10 mouse cellular contexts compared by ENCODE assay signal in genomic region chr6:88849270-88849669, GRCm38 (mm10). TPM values are rescaled to one million over a fixed set of nuclear protein-coding genes. Genes with fewer than 3 reads are reported as not detected.
A peak's percentile ranks its signal among the peaks of the same experiment; 100 is the strongest.
DNase-seq lines count a peak whose midpoint lies in the region; ATAC-seq and TF ChIP-seq lines count a peak whose summit lies in the region.
"Had no signal": no experiment of that assay in that cellular context is flagged by ENCODE, and none has a peak within 500 bp of the region (broad histone marks: within the 10 kb centered on the region; RNA-seq: fewer than 3 reads in every experiment).

No protein-coding gene starts in this region.

- 47% methylated on average over 4 of the region's 4 CpGs for whole genome bisulfite sequencing in forebrain, embryonic 11.5 days
- WGBS in forebrain, embryonic 13.5 days, result 52% methylated on average over 4 of the region's 4 CpGs
- 48% methylated on average over 4 of the region's 4 CpGs for WGBS in midbrain, embryonic 11.5 days
- 40% methylated on average over 4 of the region's 4 CpGs for WGBS in midbrain, embryonic 14.5 days
- 42% methylated on average over 4 of the region's 4 CpGs for WGBS in small intestine, adult 2 months

- no peak overlapping the region for H3K9ac ChIP-seq in forebrain, embryonic 11.5 days (ENCODE audit: low read length)
- no peak overlapping the region for H3K9ac ChIP-seq in forebrain, embryonic 13.5 days
- H3K9ac ChIP-seq in midbrain, embryonic 11.5 days (ENCODE audit: low read length), result no peak overlapping the region
- no peak overlapping the region for H3K9ac ChIP-seq in midbrain, embryonic 14.5 days (replicated peaks; ENCODE audit: low read length)

- no peak for DNase-seq in forebrain, embryonic 11.5 days (ENCODE audit: low spot score)
- DNase-seq in midbrain, embryonic 11.5 days (ENCODE audit: low spot score, missing footprints), result no peak
- no peak for DNase-seq in midbrain, embryonic 14.5 days
- no peak for DNase-seq in right cerebral cortex, postnatal 14 days
- no peak for DNase-seq in gastrocnemius, postnatal 36 days
- DNase-seq: gastrocnemius, postnatal 14 days had no signal

- no peaks in the 10 kb centered on the region; the same call in 1 of the 2 replicates for H3K36me3 ChIP-seq in forebrain, embryonic 11.5 days (ENCODE audit: control insufficient read depth, insufficient read depth, low read length)
- peaks cover 93% of the 10 kb centered on the region for H3K36me3 ChIP-seq in forebrain, embryonic 13.5 days (ENCODE audit: poor library complexity, severe bottlenecking)
- H3K36me3 ChIP-seq in midbrain, embryonic 11.5 days (ENCODE audit: control insufficient read depth, insufficient read depth, low read length), result no peaks in the 10 kb centered on the region
- H3K36me3 ChIP-seq in midbrain, embryonic 14.5 days (ENCODE audit: control insufficient read depth, insufficient read depth, low read length), result peaks cover 86% of the 10 kb centered on the region
- H3K36me3 ChIP-seq in small intestine, adult 2 months (ENCODE audit: control insufficient read depth, insufficient read depth, low read length), result no peaks in the 10 kb centered on the region

- no peaks in the 10 kb centered on the region for H3K4me1 ChIP-seq in forebrain, embryonic 11.5 days (replicated peaks; ENCODE audit: control insufficient read depth, insufficient read depth, low read length)
- H3K4me1 ChIP-seq in forebrain, embryonic 13.5 days, result no peaks in the 10 kb centered on the region
- H3K4me1 ChIP-seq in midbrain, embryonic 11.5 days (ENCODE audit: control insufficient read depth, insufficient read depth, low read length), result no peaks in the 10 kb centered on the region
- H3K4me1 ChIP-seq in midbrain, embryonic 14.5 days (ENCODE audit: control insufficient read depth, insufficient read depth, low read length), result no peaks in the 10 kb centered on the region
- H3K4me1 ChIP-seq in embryonic fibroblast, embryonic 13.5 days (ENCODE audit: control insufficient read depth, insufficient read depth, low read length), result no peaks in the 10 kb centered on the region
- H3K4me1 ChIP-seq in small intestine, adult 2 months (ENCODE audit: control insufficient read depth, insufficient read depth, insufficient read length, low read length), result no peaks in the 10 kb centered on the region

- no peak for TF ChIP-seq POLR2A in embryonic fibroblast, embryonic 13.5 days (IDR thresholded peaks at IDR 0.05; ENCODE audit: low read depth, low read length)
- no peak for TF ChIP-seq POLR2A in small intestine, adult 2 months (IDR thresholded peaks at IDR 0.05; ENCODE audit: low read depth, low read length)

- intact Hi-C loops in gastrocnemius, postnatal 36 days (cut with DNase I), result no loop called here

- ATAC-seq in forebrain, embryonic 11.5 days (replicated peaks; ENCODE audit: low FRiP score), result peak; percentile 36; the same call in 1 of the 2 replicates
- ATAC-seq in forebrain, embryonic 13.5 days, result no peak
- ATAC-seq in midbrain, embryonic 11.5 days (ENCODE audit: low FRiP score), result 0 out of 2 replicates have a peak, but pooled peaks have one; percentile 9
- ATAC-seq in midbrain, embryonic 14.5 days (ENCODE audit: low FRiP score, low TSS enrichment), result no peak

- H3K4me3 ChIP-seq in forebrain, embryonic 11.5 days (ENCODE audit: low read depth, low read length), result no peak overlapping the region
- H3K4me3 ChIP-seq in forebrain, embryonic 13.5 days, result no peak overlapping the region
- no peak overlapping the region for H3K4me3 ChIP-seq in midbrain, embryonic 11.5 days (ENCODE audit: low read depth, low read length)
- no peak overlapping the region for H3K4me3 ChIP-seq in midbrain, embryonic 14.5 days (replicated peaks; ENCODE audit: low read depth, low read length)
- no peak overlapping the region for H3K4me3 ChIP-seq in embryonic fibroblast, embryonic 13.5 days (ENCODE audit: insufficient read depth, low read length)
- no peak overlapping the region for H3K4me3 ChIP-seq in small intestine, adult 2 months (ENCODE audit: low read depth, low read length)
- H3K4me3 ChIP-seq: megakaryocyte, embryonic 14.5 days had no signal

- TF ChIP-seq CTCF in embryonic fibroblast, embryonic 13.5 days (IDR thresholded peaks at IDR 0.05; ENCODE audit: borderline replicate concordance, insufficient read depth, low read length), result peak; percentile 52; the same call in 1 of the 2 replicates
- peak; percentile 46; the same call in 1 of the 2 replicates for TF ChIP-seq CTCF in small intestine, adult 2 months (IDR thresholded peaks at IDR 0.05; ENCODE audit: extremely low read depth, insufficient read length, insufficient replicate concordance, low read depth, low read length)

- no peak overlapping the region for H3K27ac ChIP-seq in forebrain, embryonic 11.5 days (ENCODE audit: low read depth, low read length)
- H3K27ac ChIP-seq in forebrain, embryonic 13.5 days, result no peak overlapping the region
- H3K27ac ChIP-seq in midbrain, embryonic 11.5 days (ENCODE audit: low read depth, low read length), result no peak overlapping the region
- H3K27ac ChIP-seq in midbrain, embryonic 14.5 days (replicated peaks; ENCODE audit: low read depth, low read length), result no peak overlapping the region
- H3K27ac ChIP-seq in embryonic fibroblast, embryonic 13.5 days (ENCODE audit: insufficient read depth, low read length), result no peak overlapping the region
- no peak overlapping the region for H3K27ac ChIP-seq in small intestine, adult 2 months (ENCODE audit: insufficient read depth, low read depth, low read length)

- no peaks in the 10 kb centered on the region for H3K9me3 ChIP-seq in forebrain, embryonic 11.5 days (ENCODE audit: control insufficient read depth, low read length)
- no peaks in the 10 kb centered on the region for H3K9me3 ChIP-seq in forebrain, embryonic 13.5 days (replicated peaks)
- no peaks in the 10 kb centered on the region for H3K9me3 ChIP-seq in midbrain, embryonic 11.5 days (ENCODE audit: control insufficient read depth, low read length)
- no peaks in the 10 kb centered on the region for H3K9me3 ChIP-seq in midbrain, embryonic 14.5 days (ENCODE audit: control insufficient read depth, low read length)
- H3K9me3 ChIP-seq: megakaryocyte, embryonic 14.5 days had no signal

- no peaks in the 10 kb centered on the region for H3K27me3 ChIP-seq in forebrain, embryonic 11.5 days (ENCODE audit: control insufficient read depth, insufficient read depth, low read length)
- H3K27me3 ChIP-seq in forebrain, embryonic 13.5 days, result no peaks in the 10 kb centered on the region
- H3K27me3 ChIP-seq in midbrain, embryonic 11.5 days (ENCODE audit: control insufficient read depth, insufficient read depth, low read length), result no peaks in the 10 kb centered on the region
- H3K27me3 ChIP-seq in midbrain, embryonic 14.5 days (ENCODE audit: control insufficient read depth, insufficient read depth, low read length), result no peaks in the 10 kb centered on the region
- H3K27me3 ChIP-seq in small intestine, adult 2 months (ENCODE audit: control insufficient read depth, insufficient read depth, low read length), result no peaks in the 10 kb centered on the region

- no peak overlapping the region for H3K4me2 ChIP-seq in forebrain, embryonic 11.5 days (ENCODE audit: low read depth, low read length, severe bottlenecking)
- no peak overlapping the region for H3K4me2 ChIP-seq in forebrain, embryonic 13.5 days
- H3K4me2 ChIP-seq in midbrain, embryonic 11.5 days, result no peak overlapping the region
- H3K4me2 ChIP-seq in midbrain, embryonic 14.5 days (ENCODE audit: low read length), result no peak overlapping the region

RNA-seq across cellular contexts. Expression of gene Abtb1, which starts 7.5 kb away (rescaled TPM):
- polyA plus RNA-seq in forebrain, embryonic 11.5 days (2014; fragmentation: Nextera tagmentation; extraction: Ambion mirVana), result 14.4 and 15.3 TPM in 2 replicates
- polyA plus RNA-seq in forebrain, embryonic 13.5 days (2015; fragmentation: Nextera tagmentation; extraction: Ambion mirVana), result 32.0 and 32.3 TPM in 2 replicates
- 15.4 and 17.4 TPM in 2 replicates for polyA plus RNA-seq in midbrain, embryonic 11.5 days (2014; fragmentation: Nextera tagmentation; extraction: Ambion mirVana)
- 30.1 and 41.7 TPM in 2 replicates for polyA plus RNA-seq in midbrain, embryonic 14.5 days (2014; fragmentation: Nextera tagmentation; extraction: Ambion mirVana)
- 4.9 and 5.3 TPM in 2 replicates for polyA plus RNA-seq in embryonic fibroblast, embryonic 13.5 days (2011; ENCODE audit: insufficient read length, low read depth, missing spikeins)
- 25.8 and 68.7 TPM in 2 replicates for polyA plus RNA-seq in small intestine, adult 2 months (2012; rRNA removed)
- 10 to 100 TPM; 19.2 to 21.0 TPM for total RNA-seq in gastrocnemius, postnatal 36 days (2021)

RNA-seq across cellular contexts. Expression of gene Podxl2, which starts 25.6 kb away (rescaled TPM):
- 109 and 115 TPM in 2 replicates for polyA plus RNA-seq in forebrain, embryonic 11.5 days (2014; fragmentation: Nextera tagmentation; extraction: Ambion mirVana)
- 355 and 357 TPM in 2 replicates for polyA plus RNA-seq in forebrain, embryonic 13.5 days (2015; fragmentation: Nextera tagmentation; extraction: Ambion mirVana)
- 118 and 119 TPM in 2 replicates for polyA plus RNA-seq in midbrain, embryonic 11.5 days (2014; fragmentation: Nextera tagmentation; extraction: Ambion mirVana)
- 525 and 630 TPM in 2 replicates for polyA plus RNA-seq in midbrain, embryonic 14.5 days (2014; fragmentation: Nextera tagmentation; extraction: Ambion mirVana)
- polyA plus RNA-seq in embryonic fibroblast, embryonic 13.5 days (2011; ENCODE audit: insufficient read length, low read depth, missing spikeins), result 9.3 and 13.9 TPM in 2 replicates
- 13.6 and 22.1 TPM in 2 replicates for polyA plus RNA-seq in small intestine, adult 2 months (2012; rRNA removed)
- total RNA-seq in gastrocnemius, postnatal 36 days (2021), result 10 to 100 TPM; 45.1 to 50.5 TPM

RNA-seq across cellular contexts. Expression of gene Mcm2, which starts 49.3 kb away (rescaled TPM):
- 248 and 259 TPM in 2 replicates for polyA plus RNA-seq in forebrain, embryonic 11.5 days (2014; fragmentation: Nextera tagmentation; extraction: Ambion mirVana)
- 133 and 157 TPM in 2 replicates for polyA plus RNA-seq in forebrain, embryonic 13.5 days (2015; fragmentation: Nextera tagmentation; extraction: Ambion mirVana)
- 210 and 212 TPM in 2 replicates for polyA plus RNA-seq in midbrain, embryonic 11.5 days (2014; fragmentation: Nextera tagmentation; extraction: Ambion mirVana)
- polyA plus RNA-seq in midbrain, embryonic 14.5 days (2014; fragmentation: Nextera tagmentation; extraction: Ambion mirVana), result 22.2 and 39.0 TPM in 2 replicates
- polyA plus RNA-seq in embryonic fibroblast, embryonic 13.5 days (2011; ENCODE audit: insufficient read length, low read depth, missing spikeins), result 31.6 and 42.3 TPM in 2 replicates
- 7.9 and 14.5 TPM in 2 replicates for polyA plus RNA-seq in small intestine, adult 2 months (2012; rRNA removed)
- total RNA-seq in gastrocnemius, postnatal 36 days (2021), result 1 to 10 TPM; 4.2 to 5.6 TPM

RNA-seq across cellular contexts. Expression of gene Tpra1, which starts 52.8 kb away (rescaled TPM):
- 39.4 and 40.7 TPM in 2 replicates for polyA plus RNA-seq in forebrain, embryonic 11.5 days (2014; fragmentation: Nextera tagmentation; extraction: Ambion mirVana)
- polyA plus RNA-seq in forebrain, embryonic 13.5 days (2015; fragmentation: Nextera tagmentation; extraction: Ambion mirVana), result 45.4 and 53.9 TPM in 2 replicates
- 36.9 and 39.6 TPM in 2 replicates for polyA plus RNA-seq in midbrain, embryonic 11.5 days (2014; fragmentation: Nextera tagmentation; extraction: Ambion mirVana)
- 50.0 and 77.0 TPM in 2 replicates for polyA plus RNA-seq in midbrain, embryonic 14.5 days (2014; fragmentation: Nextera tagmentation; extraction: Ambion mirVana)
- 29.2 and 31.0 TPM in 2 replicates for polyA plus RNA-seq in embryonic fibroblast, embryonic 13.5 days (2011; ENCODE audit: insufficient read length, low read depth, missing spikeins)
- 74.9 and 156 TPM in 2 replicates for polyA plus RNA-seq in small intestine, adult 2 months (2012; rRNA removed)
- 10 to 100 TPM; 24.4 to 27.4 TPM for total RNA-seq in gastrocnemius, postnatal 36 days (2021)

Comparison
In these comparisons a context has a peak if more than half of its experiments do, and no peak if none do; other contexts are left out.
1. ATAC-seq: peak in forebrain, embryonic 11.5 days (single experiment) and midbrain, embryonic 11.5 days (single experiment); none in forebrain, embryonic 13.5 days (single experiment) and midbrain, embryonic 14.5 days (single experiment).